Mouse (Mus musculus) thymus, adult 2 months (tissue): ENCODE measurements around the gene Thrb. TPM values are rescaled to one million over a fixed set of nuclear protein-coding genes. Genes with fewer than 3 reads are reported as not detected.

Source experiments
- DNase-seq: peaks from one replicate; pipeline ENCODE4 v3.0.0; 2021
- H3K27ac ChIP-seq: fragments of 200-500 bp; 2 replicates; pipeline ENCODE4 v1.5.1; 2012; ENCODE audit warnings: low read length, control low read depth; ENCODE audit not compliant: control insufficient read depth, insufficient read depth
- H3K27me3 ChIP-seq: fragments of 200-500 bp; 2 replicates; pipeline ENCODE4 v1.6.1; 2012; ENCODE audit warnings: mild to moderate bottlenecking, low read length, moderate library complexity, mixed read lengths; ENCODE audit not compliant: control insufficient read depth, insufficient read depth
- H3K36me3 ChIP-seq: fragments of 200-500 bp; 2 replicates; pipeline ENCODE4 v1.6.1; 2012; ENCODE audit warnings: mild to moderate bottlenecking, low read length, moderate library complexity; ENCODE audit not compliant: control insufficient read depth, insufficient read depth
- H3K4me1 ChIP-seq: fragments of 200-500 bp; replicated peaks from 2 replicates; pipeline ENCODE4 v1.6.1; 2012; ENCODE audit warnings: low read length; ENCODE audit not compliant: control insufficient read depth, insufficient read depth
- H3K4me3 ChIP-seq: fragments of 200-500 bp; 2 replicates; pipeline ENCODE4 v1.5.1; 2012; ENCODE audit warnings: mild to moderate bottlenecking, low read length, control low read depth, moderate library complexity; ENCODE audit not compliant: control insufficient read depth, insufficient read depth
- CTCF ChIP-seq: fragments of 200-500 bp; IDR thresholded peaks from 2 replicates; pipeline ENCODE4 v1.5.1; 2012; ENCODE audit warnings: mild to moderate bottlenecking, control low read depth, low read length, moderate library complexity, borderline replicate concordance; ENCODE audit not compliant: control insufficient read depth, poor library complexity, insufficient read depth; ENCODE audit errors: extremely low read depth
- POLR2A ChIP-seq: fragments of 200-500 bp; IDR thresholded peaks from 2 replicates; pipeline ENCODE4 v1.6.1; 2012; ENCODE audit warnings: mild to moderate bottlenecking, low read length, control low read depth, moderate library complexity; ENCODE audit not compliant: control insufficient read depth, poor library complexity, insufficient read depth; ENCODE audit errors: extremely low read depth
- WGBS: fragments of 180-500 bp; shearing (Covaris S2); methylation state at CpG from one replicate; pipeline ENCODE4 v1.1.7; 2018; 5-methylcytosine and 5-hydroxymethylcytosine counted together
- polyA plus RNA-seq: library from polyadenylated mRNA; depleted of rRNA; stranded (reverse); fragments of >200 nt; gene quantifications from 2 replicates; pipeline ENCODE4 v1.2.3, GENCODE M21; 2012

The Thrb gene
- polyA plus RNA-seq, 1 experiment, result 1.5 TPM

- no peak for DNase-seq
- WGBS, result 88% methylated on average over 1 of the region's 1 CpGs
These were observed 14.3 kb downstream of the Thrb start for GRCm38 (mm10) chr14:17674335-17674734.

GRCm38 (mm10) chr14:17675214-17675613 lies 15.2 kb downstream of the Thrb start:
- H3K36me3 ChIP-seq, result no peaks in the 10 kb centered on the region
- DNase-seq, result no peak
- no peak overlapping the region for H3K4me3 ChIP-seq
- no peaks in the 10 kb centered on the region for H3K4me1 ChIP-seq
- TF ChIP-seq POLR2A, result no peak
- TF ChIP-seq CTCF, result no peak
- 96% methylated on average over 3 of the region's 3 CpGs for WGBS
- no peak overlapping the region for H3K27ac ChIP-seq
- no peaks in the 10 kb centered on the region for H3K27me3 ChIP-seq

More at GRCm38 (mm10) chr14:17674335-17674734, 14.3 kb downstream of the Thrb start:
- H3K27me3 ChIP-seq, result no peaks in the 10 kb centered on the region
- TF ChIP-seq POLR2A (no peak), CTCF (no peak)
- no peaks in the 10 kb centered on the region for H3K4me1 ChIP-seq
- no peak overlapping the region for H3K27ac ChIP-seq
- no peaks in the 10 kb centered on the region for H3K36me3 ChIP-seq
- no peak overlapping the region for H3K4me3 ChIP-seq

GRCm38 (mm10) chr14:17681479-17681878 lies 21.4 kb downstream of the Thrb start:
- Histone ChIP-seq H3K27ac (no peak overlapping the region), H3K27me3 (no peaks in the 10 kb centered on the region), H3K4me1 (no peaks in the 10 kb centered on the region), H3K36me3 (no peaks in the 10 kb centered on the region), H3K4me3 (no peak overlapping the region)
- no peak for TF ChIP-seq POLR2A
- no peak for TF ChIP-seq CTCF
- DNase-seq, result no peak

GRCm38 (mm10) chr14:17684881-17685280 lies 24.8 kb downstream of the Thrb start:
- no peaks in the 10 kb centered on the region for H3K27me3 ChIP-seq
- 72% methylated on average over 1 of the region's 1 CpGs for WGBS

GRCm38 (mm10) chr14:17685491-17685890 lies 25.4 kb downstream of the Thrb start:
- Histone ChIP-seq H3K4me3 (no peak overlapping the region), H3K27ac (no peak overlapping the region), H3K4me1 (no peaks in the 10 kb centered on the region), H3K36me3 (no peaks in the 10 kb centered on the region), H3K27me3 (no peaks in the 10 kb centered on the region)
- DNase-seq, result no peak
- TF ChIP-seq POLR2A (no peak), CTCF (no peak)
- WGBS, result 99% methylated on average over 3 of the region's 3 CpGs

More at GRCm38 (mm10) chr14:17684881-17685280, 24.8 kb downstream of the Thrb start:
- no peak overlapping the region for H3K4me3 ChIP-seq
- TF ChIP-seq CTCF, result no peak
- TF ChIP-seq POLR2A, result no peak
- H3K27ac ChIP-seq, result no peak overlapping the region
- H3K36me3 ChIP-seq, result no peaks in the 10 kb centered on the region
- DNase-seq, result no peak
- H3K4me1 ChIP-seq, result no peaks in the 10 kb centered on the region

GRCm38 (mm10) chr14:17686939-17687338 lies 26.9 kb downstream of the Thrb start:
- Histone ChIP-seq H3K4me1 (no peaks in the 10 kb centered on the region), H3K27me3 (no peaks in the 10 kb centered on the region), H3K36me3 (no peaks in the 10 kb centered on the region), H3K4me3 (no peak overlapping the region), H3K27ac (no peak overlapping the region)
- WGBS, result 57% methylated on average over 3 of the region's 3 CpGs
- no peak for DNase-seq
- TF ChIP-seq POLR2A, result no peak
- no peak for TF ChIP-seq CTCF

GRCm38 (mm10) chr14:17691246-17691645 lies 31.2 kb downstream of the Thrb start:
- 85% methylated on average over 1 of the region's 1 CpGs for WGBS
- DNase-seq, result no peak
- Histone ChIP-seq H3K27me3 (no peaks in the 10 kb centered on the region), H3K27ac (no peak overlapping the region), H3K36me3 (no peaks in the 10 kb centered on the region), H3K4me1 (no peaks in the 10 kb centered on the region), H3K4me3 (no peak overlapping the region)
- TF ChIP-seq POLR2A (no peak), CTCF (no peak)
